Mouse (Mus musculus): ENCODE data around the gene Naxd.
"Not testable (repeated sequence)": the region's sequence is repeated elsewhere in the genome, so short reads cannot be mapped to it uniquely, and the experiment has no call there.

Naxd gene

DNA sequence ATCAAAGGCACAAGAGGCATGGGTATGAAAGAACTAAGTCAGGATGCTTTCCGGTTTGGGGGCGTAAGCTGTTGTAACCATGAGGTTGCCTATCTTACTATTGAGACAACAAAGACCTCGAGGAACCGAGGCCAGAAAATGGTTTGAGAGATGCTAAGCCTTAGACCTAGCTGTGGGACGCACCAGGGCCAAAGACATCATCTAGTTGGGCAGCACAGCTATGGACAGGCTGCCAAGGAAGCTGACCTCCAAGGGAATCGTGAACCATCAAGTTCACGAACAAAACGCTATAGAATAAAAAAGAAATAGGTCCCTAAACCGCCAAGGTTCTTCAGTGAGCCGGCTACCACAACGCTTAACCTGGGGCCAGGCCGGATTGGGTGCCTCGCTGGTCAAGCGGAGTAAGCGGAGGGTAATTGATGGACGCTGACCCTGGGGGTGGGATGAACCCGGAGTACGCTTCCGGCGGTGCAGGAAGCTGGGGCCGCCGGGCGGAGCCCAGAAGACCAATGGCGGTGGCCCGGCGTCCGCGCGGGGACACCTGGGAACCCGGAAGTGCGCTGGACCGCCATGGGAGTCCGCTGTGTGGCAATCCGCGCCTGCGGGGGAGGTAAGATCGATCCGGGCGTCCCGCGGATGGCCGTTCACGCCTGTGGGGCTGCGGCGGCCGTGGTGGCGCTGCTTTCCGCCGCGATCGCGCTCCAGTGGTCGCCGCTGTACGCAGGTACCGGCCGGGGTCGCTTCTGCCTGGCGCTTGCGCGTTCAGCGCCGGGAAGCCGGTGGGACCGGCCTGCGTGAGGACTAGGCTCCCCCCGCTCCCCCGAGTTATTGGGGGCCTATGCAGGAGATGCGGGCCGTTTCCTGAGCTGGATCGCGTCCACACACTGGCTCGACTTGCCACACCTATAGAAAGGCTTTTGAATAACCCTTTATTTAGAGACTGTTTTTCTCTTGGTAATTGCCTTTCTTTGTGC, at the start of gene Naxd:
Gene Naxd (plus strand): TSS at position 490 of the 974 bp plus-strand sequence.
- DNase-seq (ENCODE audit: low spot score): peak; percentile 90

- no peak for DNase-seq (ENCODE audit: low spot score)
These were observed 49.3 kb upstream of the Naxd start for GRCm38 (mm10) chr8:11447910-11448570.

GRCm38 (mm10) chr8:11450184-11451113, 46.9 kb upstream of the Naxd start:
- no peak for DNase-seq (ENCODE audit: low spot score)

GRCm38 (mm10) chr8:11452152-11452551, 45.2 kb upstream of the Naxd start:
- no peak for DNase-seq (ENCODE audit: low spot score)

GRCm38 (mm10) chr8:11452559-11452958, 44.7 kb upstream of the Naxd start:
- DNase-seq (ENCODE audit: low spot score): no peak

GRCm38 (mm10) chr8:11452974-11453373, 44.3 kb upstream of the Naxd start:
- no peak for DNase-seq (ENCODE audit: low spot score)

DNA sequence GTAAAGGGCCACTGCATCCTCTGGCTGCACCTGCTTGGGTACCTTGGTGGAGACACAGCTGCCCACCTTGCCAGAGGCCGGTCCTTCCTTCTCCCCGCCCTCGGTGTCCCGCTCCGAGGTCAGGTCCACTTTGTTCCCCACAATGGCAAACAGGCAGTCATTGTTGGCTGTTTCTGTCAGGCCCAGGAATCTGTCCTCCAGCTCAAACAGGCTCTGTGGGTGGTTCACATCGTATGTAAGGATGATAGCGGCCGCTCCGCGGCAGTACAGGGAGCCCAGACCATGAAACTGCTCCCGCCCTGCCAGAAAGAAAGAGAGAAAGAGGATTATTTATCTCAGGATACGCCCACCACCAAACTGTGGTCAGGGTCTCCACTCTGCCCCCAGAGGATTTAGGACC, 43.1 kb upstream of the Naxd start:
- no peak for DNase-seq (ENCODE audit: low spot score)

DNA sequence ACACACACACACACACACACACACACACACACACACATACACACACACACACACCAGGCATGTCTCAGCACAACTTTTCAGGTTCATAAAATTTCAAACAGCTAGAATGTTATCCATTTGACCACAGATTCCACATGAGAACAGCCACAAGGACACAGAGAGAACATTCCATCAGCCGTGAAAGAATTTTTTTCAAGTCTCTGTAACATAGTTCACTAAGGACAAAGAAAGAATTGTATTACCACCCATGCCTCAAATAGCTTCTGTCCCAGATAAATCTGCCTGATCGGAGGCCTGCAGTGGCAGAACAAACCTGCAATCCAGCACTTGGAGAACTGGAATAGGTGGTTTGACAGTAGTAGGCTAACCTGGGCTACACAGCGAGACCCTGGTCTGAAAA, 40.0 kb upstream of the Naxd start:
- no peak for DNase-seq (ENCODE audit: low spot score)

DNA sequence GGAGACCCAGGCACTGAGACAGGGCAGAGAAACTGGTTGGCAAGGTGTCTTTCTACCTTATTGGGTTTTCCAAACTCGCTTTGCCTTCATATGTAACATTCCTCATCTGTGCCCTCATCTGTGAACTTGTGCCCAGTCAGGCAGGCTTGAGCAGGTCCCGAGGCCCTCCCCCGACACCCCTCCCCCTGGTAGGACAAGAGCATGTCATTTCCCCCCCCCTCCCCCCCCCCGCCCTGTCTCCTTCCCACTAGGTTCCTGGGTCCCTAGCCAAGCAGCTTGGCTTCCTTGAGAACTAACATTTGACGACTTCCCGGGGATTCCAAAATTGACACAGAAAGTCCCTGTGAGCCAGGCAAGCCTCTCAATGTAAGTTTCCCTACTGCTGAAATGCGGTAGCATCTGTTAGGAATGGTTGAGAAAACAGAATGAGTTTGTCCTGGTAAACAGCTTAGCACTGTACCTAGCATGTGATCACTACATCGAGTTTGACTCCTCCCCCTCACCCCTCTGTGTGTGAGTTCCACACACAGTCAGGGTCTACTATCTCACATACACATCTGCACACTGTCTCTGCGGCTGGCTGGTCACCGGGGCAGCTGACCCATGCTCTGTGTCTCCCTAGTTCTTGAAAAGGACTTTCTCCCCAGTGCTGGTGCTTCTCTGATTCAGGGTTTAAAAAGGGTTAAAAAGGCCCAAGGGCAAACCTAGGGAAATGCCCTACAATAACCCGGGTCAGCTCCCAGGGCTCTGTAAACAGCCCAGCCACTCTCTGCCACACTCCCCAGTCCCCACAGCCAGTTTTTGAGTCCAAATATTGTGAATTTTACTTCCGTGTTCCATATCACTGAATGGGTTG, 39.1 kb upstream of the Naxd start:
- DNase-seq (ENCODE audit: low spot score): no peak

GRCm38 (mm10) chr8:11459016-11459415, 38.3 kb upstream of the Naxd start:
- no peak for DNase-seq (ENCODE audit: low spot score)

- DNase-seq (ENCODE audit: low spot score): no peak
These were observed 36.4 kb upstream of the Naxd start for GRCm38 (mm10) chr8:11460934-11461333.

DNA sequence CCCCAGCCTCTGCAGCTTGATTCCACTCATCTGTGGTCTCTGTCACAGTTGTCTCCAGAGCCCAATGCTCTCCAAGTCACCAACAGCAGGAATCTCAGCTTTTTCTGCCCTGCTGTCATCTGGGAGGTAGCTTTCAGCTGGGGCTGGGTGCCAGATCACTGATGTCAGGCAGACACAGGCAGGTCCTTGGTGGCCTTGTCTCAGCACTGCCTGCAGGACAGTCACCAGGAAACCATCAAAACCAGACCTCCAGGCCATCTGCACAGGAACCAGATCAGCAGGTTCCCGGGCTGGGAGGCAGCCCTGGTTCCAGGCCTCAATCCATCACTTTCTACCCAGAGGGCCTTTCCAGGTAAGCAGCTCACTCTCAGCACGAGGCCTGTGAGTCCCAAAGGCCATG, 35.5 kb upstream of the Naxd start:
- DNase-seq (ENCODE audit: low spot score): no peak

GRCm38 (mm10) chr8:11462641-11463040, 34.7 kb upstream of the Naxd start:
- no peak for DNase-seq (ENCODE audit: low spot score)

- DNase-seq (ENCODE audit: low spot score): no peak
These were observed 33.8 kb upstream of the Naxd start for GRCm38 (mm10) chr8:11463541-11463888.

GRCm38 (mm10) chr8:11463889-11464706, 33.2 kb upstream of the Naxd start:
- no peak for DNase-seq (ENCODE audit: low spot score)

GRCm38 (mm10) chr8:11464707-11464964, 32.7 kb upstream of the Naxd start:
- DNase-seq (ENCODE audit: low spot score): no peak

DNA sequence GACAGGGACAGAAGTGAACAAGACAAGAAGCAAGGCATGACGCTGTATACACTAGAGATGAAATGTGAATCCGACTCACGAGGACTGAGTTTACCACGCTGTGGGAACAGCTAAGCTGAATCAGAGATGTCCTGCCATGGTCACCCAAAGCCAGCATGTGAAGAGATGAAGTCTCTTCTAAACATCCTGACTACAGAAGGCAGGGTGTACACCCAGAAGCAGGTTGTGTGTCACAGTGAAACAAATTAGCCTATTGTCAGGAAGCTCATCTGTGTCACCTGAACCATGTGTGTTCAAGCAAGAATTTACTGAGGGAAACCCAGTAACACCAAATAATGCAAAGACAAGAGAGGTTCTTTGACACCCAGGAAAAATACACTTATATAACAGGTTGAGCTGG, 31.7 kb upstream of the Naxd start:
- no peak for DNase-seq (ENCODE audit: low spot score)

DNA sequence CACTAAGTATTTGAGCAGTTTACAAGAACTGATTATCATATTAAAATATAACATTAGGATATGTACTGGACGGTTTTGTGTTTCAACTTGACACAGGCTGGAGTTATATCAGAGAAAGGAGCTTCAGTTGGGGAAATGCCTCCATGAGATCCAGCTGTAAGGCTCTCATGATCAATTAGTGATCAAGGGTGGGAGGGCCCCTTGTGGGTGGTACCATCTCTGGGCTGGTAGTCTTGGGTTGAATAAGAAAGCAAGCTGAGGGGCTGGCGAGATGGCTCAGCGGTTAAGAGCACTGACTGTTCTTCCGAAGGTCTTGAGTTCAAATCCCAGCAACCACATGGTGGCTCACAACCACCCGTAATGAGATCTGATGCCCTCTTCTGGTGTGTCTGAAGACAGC, 30.8 kb upstream of the Naxd start:
- DNase-seq (ENCODE audit: low spot score): not testable (repeated sequence)

GRCm38 (mm10) chr8:11469095-11469494, 28.2 kb upstream of the Naxd start:
- DNase-seq (ENCODE audit: low spot score): peak; percentile 50

DNA sequence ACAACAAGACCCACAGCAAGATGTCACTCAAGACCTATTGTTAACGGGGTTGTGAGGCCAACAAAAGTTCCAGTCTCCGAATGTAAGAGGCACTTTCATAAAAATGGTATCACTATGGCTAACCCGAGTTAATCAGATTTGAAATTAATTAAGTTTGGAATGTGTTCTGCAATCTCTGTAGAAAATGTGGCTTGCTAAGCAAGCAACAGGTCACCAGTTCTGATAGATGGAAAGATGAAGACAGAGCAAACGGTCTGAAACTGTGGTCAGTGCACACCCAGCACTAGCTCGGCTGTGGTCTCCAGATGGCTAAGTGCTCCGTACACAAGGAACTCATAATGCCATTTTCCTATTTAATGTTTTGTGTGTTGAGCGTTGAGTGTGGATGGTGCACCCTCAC, 26.6 kb upstream of the Naxd start:
- DNase-seq (ENCODE audit: low spot score): no peak

GRCm38 (mm10) chr8:11471309-11471708, 26.0 kb upstream of the Naxd start:
- no peak for DNase-seq (ENCODE audit: low spot score)
